Mouse (Mus musculus) adrenal gland, adult 8-10 months (tissue): Measurements from ENCODE around the gene Gdpgp1. TPM values are rescaled to one million over a fixed set of nuclear protein-coding genes. Genes with fewer than 3 reads are reported as not detected.

Experiments used
- DNase-seq: peaks from one replicate; pipeline ENCODE4 v3.0.0; 2022
- total RNA-seq, 4 experiments: library from RNA; stranded (reverse); gene quantifications; 2 replicates each; pipeline ENCODE4 v1.2.4; 2022

The Gdpgp1 gene
- total RNA-seq: 1 to 10 TPM; 4.2 to 6.1 (median 5.3) TPM

DNA sequence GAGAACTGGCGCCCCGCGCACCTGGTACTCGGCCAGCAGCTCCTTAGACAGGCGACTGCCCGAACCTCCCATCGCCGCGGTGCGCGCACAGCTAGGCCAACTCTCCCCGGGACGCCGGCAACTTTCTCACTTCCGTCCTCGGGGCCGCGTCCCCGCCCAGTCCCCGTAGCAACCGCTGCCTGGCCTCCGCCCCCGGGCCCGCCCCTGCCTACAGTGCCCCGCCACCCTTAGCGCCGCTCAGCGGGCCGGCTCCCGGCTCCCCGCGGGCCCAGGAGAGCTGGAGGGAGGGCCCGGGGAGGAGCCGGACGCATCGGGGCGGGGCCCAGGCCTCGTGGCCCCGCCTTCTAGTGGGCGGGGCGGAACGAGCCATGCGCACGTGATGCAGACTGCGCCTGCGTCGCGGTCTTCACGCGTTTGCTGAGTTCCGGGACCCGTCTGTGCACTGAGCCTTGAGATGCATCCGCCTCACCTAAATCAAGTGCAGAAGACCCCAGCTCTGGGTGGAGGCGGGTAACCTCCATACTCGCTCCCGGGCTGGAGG is at the start of gene Gdpgp1, which contains the start of gene Cib1:
Gdpgp1 (plus strand) TSS at position 377 of the 541 bp plus-strand sequence.
Cib1 (minus strand) TSS at position 325 of the 541 bp plus-strand sequence.
- DNase-seq: peak; percentile 95

- DNase-seq: no peak
These were observed 49.2 kb upstream of the Gdpgp1 start for GRCm38 (mm10) chr7:80183466-80183865.

DNA sequence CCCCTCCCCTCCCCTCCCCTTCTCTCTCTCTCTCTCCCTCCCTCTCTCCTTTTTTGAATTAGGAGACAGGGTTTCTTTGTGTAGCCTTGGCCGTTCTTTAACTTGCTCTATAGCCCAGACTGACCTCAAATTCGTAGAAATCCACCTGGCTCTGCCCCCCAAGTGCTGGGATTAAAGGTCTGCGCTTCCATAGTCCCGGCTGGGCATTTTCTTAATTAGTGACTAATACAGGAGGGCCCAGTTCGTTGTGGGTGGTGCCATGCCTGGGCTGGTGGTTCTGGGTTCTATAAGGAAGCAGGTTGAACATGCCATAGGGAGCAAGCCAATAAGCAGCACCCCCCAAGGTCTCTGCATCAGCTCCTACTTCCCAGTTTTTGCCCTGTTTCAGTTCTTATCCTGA is 48.7 kb upstream of the Gdpgp1 start:
- DNase-seq: no peak

- DNase-seq: no peak
These were observed 48.1 kb upstream of the Gdpgp1 start for GRCm38 (mm10) chr7:80184551-80184950.

GRCm38 (mm10) chr7:80184968-80185367 is 47.7 kb upstream of the Gdpgp1 start:
- DNase-seq: no peak

GRCm38 (mm10) chr7:80186021-80186420 is 46.6 kb upstream of the Gdpgp1 start:
- DNase-seq: peak; percentile 88

DNA sequence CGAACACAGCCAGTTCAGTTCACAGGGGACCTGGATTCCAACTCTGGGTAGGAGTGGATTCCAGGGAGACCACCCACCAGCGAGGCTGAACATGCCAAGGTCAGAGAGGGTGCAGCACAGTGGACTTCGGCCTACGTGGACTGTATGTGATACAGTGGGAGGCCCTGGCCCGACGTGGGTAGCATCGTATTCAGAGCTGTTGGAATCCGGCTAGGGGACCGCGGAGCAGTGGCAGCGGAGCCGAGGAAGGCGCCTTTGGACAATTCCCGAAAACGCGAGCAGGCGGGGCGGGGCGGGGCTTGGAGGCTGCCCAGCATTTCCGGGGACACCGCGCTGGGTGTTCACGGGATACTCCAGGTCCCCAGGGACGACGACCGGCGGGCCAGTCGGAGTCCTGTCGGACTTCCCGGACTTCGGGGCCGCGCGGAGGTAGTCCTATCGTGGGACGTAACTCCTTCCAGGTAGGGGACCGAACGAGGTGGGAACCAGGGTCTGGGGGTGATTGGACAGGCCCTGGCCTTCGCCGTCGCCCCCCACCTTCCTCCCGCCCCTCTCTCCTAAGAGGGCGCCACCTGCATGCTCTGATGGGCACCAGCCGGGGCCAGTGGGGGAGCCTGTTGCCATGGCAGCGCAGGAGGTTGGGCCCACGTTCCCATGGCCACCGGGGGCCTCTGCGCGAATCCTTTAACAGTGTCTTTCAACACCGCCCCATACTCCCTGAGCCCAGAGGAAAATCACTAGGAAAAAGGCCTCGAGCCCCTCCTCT is 46.0 kb upstream of the Gdpgp1 start, which contains the start of gene Sema4b:
Sema4b (plus strand) TSS at position 311 of the 766 bp plus-strand sequence.
- DNase-seq: peak; percentile 95

DNA sequence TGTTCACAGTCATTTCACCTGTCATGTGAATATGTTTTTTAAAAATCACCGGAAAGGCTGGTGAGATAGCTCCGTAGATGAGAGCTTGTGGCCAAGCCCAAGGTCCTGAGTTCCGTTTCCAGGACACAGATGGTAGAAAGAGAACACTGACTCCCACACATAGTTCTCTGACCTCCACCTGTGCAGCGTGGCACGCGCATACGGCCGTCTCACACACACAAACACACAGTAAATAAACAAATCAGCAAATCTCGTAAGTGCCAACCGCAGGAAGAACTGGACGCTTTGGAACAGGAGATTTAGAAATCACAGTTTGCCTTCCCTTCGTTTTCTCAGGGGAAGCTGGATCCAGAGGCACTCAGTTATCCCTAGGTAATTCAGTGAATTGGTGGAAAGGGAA is 45.2 kb upstream of the Gdpgp1 start:
- no peak for DNase-seq

GRCm38 (mm10) chr7:80188579-80189125 is 44.0 kb upstream of the Gdpgp1 start:
- no peak for DNase-seq

DNA sequence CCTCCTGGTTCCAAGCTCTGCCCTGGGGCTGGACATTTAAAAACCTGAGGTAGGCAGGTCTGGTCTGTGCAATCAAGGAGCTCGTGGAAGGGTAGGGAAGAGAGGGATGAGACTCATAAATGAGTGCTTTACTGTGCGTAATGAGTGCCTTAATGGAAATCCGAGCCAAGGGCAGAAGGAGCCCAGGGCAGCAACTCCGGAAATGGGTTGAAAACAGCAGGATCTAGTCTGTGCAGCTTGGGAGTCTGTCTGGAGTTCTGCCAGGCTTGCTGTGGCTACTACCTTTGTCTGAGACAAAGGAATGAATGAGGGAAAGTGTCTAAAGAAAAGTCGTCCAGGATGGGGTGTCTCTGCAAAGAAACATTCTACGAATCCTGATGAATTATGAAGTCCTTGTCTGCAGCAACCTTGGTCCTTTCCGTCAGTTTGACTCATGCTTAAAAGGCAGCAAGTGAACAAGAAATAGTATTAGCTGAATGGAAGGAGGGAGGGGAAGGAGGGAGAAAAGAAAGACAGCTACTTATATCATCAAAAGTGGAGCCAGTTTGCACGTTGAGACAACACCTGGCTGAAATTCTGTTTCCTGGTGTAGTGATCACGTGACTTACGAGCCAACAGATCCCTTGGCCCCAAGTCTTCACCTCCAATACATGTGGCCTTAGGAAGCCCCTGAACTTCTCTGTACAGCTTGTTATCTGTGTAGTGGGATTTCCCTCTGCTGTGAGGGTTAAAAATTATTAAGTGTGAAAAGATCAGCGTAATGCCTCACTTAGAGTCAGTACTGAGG is 43.3 kb upstream of the Gdpgp1 start:
- no peak for DNase-seq

DNA sequence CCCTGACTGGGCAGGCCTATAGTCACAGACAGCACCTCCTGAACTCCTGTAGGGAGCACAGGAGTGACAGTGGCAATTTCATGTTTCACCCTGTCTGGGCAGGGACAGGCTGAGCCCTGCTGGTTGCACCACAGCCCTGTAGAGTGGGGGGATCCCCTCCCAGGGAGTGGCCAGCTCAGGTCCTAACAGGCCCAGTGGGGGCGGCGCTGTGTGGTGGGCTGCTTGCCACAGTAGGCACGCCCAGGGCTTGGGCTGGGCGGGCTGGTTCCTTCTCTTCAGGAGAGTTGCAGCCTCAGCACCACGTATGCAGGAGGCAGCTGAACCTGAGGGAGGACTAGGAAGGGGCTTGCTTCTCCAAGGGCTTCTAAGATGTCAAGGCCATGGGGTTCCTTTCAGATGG is 41.2 kb upstream of the Gdpgp1 start:
- DNase-seq: no peak

- peak; percentile 82 for DNase-seq
These were observed 40.2 kb upstream of the Gdpgp1 start for GRCm38 (mm10) chr7:80192226-80193061.

- no peak for DNase-seq
These were observed 38.5 kb upstream of the Gdpgp1 start for GRCm38 (mm10) chr7:80193941-80194739.

DNA sequence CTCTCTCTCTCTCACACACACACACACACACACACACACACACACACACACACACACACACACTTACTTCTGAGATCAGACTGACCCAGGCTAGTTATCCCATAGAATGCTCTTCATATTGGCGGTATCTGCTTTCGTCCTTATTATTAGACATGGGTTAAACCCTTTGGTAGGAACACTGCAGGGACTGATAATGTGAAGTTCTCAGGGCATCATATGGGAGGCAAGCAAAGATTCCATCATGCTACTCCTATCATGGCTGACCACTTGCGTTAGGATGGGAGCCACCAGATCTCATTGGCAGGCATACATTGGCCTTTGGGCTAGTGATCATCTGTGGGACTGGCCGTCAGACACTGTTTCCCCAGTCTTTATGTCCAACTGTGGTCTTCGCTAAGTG is 37.5 kb upstream of the Gdpgp1 start:
- DNase-seq: no peak

GRCm38 (mm10) chr7:80195576-80196263 is 36.9 kb upstream of the Gdpgp1 start:
- no peak for DNase-seq

DNA sequence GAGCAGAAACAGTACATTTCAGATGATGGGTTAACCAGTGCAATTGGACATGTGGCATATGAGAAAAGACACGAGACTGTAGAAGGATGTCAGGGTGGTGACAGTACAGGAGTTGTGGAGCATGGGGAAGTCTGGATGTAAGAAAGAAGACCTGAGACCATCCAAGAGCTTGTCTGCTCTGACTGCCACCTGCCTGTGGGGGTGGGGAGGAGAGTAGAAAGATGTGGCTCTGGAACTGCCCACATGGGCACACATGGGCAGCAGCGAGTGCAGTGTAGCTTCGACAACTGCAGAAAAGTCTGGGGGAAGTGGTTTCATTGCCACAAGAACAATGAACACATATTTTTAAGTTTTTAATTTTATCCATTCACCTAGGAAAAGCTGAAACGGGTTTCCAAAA is 35.3 kb upstream of the Gdpgp1 start:
- DNase-seq: no peak

GRCm38 (mm10) chr7:80197941-80198778 is 34.5 kb upstream of the Gdpgp1 start:
- DNase-seq: peak; percentile 81

DNA sequence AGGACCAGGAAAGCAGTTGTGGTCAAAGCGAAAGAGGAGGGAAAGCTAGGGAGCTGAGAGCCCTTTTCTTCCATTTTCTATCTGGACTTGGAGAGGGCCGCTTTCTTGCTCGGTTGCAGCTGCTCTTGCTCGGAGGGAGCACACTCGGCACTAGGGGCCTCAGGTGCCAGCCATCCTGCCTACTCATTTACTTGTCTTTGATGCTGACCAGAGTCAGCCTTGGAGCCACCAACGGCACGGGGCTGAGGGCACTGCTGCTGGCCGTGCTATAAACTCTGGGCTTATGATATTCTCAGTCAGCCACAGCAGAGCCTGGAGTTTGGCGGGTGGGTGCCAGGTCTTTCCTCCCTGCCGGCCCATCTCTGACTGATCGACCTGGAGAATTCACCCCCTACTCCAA is 33.8 kb upstream of the Gdpgp1 start:
- DNase-seq: no peak

GRCm38 (mm10) chr7:80199286-80199685 is 33.4 kb upstream of the Gdpgp1 start:
- no peak for DNase-seq
